Mouse (Mus musculus) forebrain, embryonic 12.5 days (tissue): ENCODE results near the gene Atp12a. TPM values are rescaled to one million over a fixed set of nuclear protein-coding genes. Genes with fewer than 3 reads are reported as not detected.

Experiments used
- ATAC-seq: fragments of 200-750 bp; cut with Nextera tagmentation; 2 replicates; pipeline ENCODE4 v1.8.0; 2017; ENCODE audit warnings: moderate TSS enrichment; ENCODE audit not compliant: low FRiP score
- H3K27ac ChIP-seq: fragments of 300-500 bp; sonication (generic); 2 replicates; pipeline ENCODE4 v1.5.1; 2016; ENCODE audit warnings: mild to moderate bottlenecking
- H3K27me3 ChIP-seq: fragments of 300-500 bp; sonication (generic); 2 replicates; pipeline ENCODE4 v1.6.1; 2016; ENCODE audit warnings: mild to moderate bottlenecking
- H3K36me3 ChIP-seq: fragments of 300-500 bp; sonication (generic); replicated peaks from 2 replicates; pipeline ENCODE4 v1.6.1; 2016; ENCODE audit warnings: mild to moderate bottlenecking
- H3K4me1 ChIP-seq: fragments of 300-500 bp; sonication (generic); 2 replicates; pipeline ENCODE4 v1.6.1; 2016
- H3K4me2 ChIP-seq: fragments of 300-500 bp; sonication (generic); 2 replicates; pipeline ENCODE4 v1.6.1; 2016; ENCODE audit warnings: mild to moderate bottlenecking, moderate library complexity
- H3K4me3 ChIP-seq: fragments of 300-500 bp; sonication (generic); replicated peaks from 2 replicates; pipeline ENCODE4 v1.5.1; 2016; ENCODE audit warnings: mild to moderate bottlenecking
- H3K9ac ChIP-seq: fragments of 300-500 bp; sonication (generic); 2 replicates; pipeline ENCODE4 v1.6.1; 2016; ENCODE audit warnings: mild to moderate bottlenecking
- H3K9me3 ChIP-seq: fragments of 300-500 bp; sonication (generic); 2 replicates; pipeline ENCODE4 v1.6.1; 2016
- WGBS: fragments of 180-500 bp; shearing (Covaris S2); methylation state at CpG from one replicate; pipeline ENCODE4 v1.1.7; 2016; 5-methylcytosine and 5-hydroxymethylcytosine counted together
- polyA plus RNA-seq: library from polyadenylated mRNA; unstranded; fragments of >200 nt; fragmentation: Nextera tagmentation; extraction: Ambion mirVana; gene quantifications from 2 replicates; pipeline ENCODE4 v1.2.1, GENCODE M21; 2016

The Atp12a gene
- polyA plus RNA-seq, 1 experiment from 2014 or later: 0.10 TPM

GRCm38 (mm10) chr14:56390247-56390646 lies 25.4 kb downstream of the Atp12a start:
- Histone ChIP-seq H3K27ac (no peak overlapping the region), H3K4me3 (no peak overlapping the region), H3K4me2 (no peak overlapping the region), H3K9ac (no peak overlapping the region), H3K27me3 (no peaks in the 10 kb centered on the region), H3K9me3 (no peaks in the 10 kb centered on the region), H3K4me1 (peaks cover 10% of the 10 kb centered on the region; the same call in 1 of the 2 replicates), H3K36me3 (no peaks in the 10 kb centered on the region)
- WGBS: 63% methylated on average over 3 of the region's 3 CpGs
- peak; percentile 57; the same call in 1 of the 2 replicates for ATAC-seq

DNA sequence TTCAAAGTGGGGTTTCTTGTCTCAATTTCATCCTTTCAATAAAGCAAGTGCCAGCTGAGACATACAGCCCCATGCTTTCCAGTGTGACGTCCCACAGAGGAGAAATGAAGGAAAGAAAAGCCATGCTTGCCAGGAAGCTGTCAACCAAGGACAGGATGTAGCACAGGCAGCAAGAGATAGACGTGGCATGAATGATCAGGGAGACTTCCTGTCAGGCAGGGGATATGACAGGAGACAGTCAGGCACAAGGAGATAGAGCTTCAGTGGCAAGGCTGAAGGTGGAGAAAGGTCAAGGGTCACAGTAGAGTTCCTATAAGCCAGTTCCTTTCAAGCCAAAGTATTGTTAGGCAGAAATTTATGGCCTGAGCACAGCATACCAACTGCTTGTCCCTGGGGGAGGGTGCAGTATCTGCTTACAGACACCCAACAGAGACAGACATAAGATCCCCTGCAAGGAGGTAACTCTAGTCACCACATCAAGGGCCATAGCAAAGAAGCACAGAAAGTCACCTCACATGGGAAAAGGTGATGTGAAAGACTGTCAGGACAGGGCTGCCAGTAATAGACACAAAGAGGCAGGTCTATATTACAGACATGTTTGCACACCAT lies 28.9 kb downstream of the Atp12a start:
- WGBS: 35% methylated on average over 2 of the region's 2 CpGs
- Histone ChIP-seq H3K9me3 (no peaks in the 10 kb centered on the region), H3K27me3 (no peaks in the 10 kb centered on the region), H3K4me3 (no peak overlapping the region), H3K27ac (no peak overlapping the region), H3K9ac (no peak overlapping the region), H3K4me1 (peaks cover 10% of the 10 kb centered on the region; the same call in 1 of the 2 replicates), H3K36me3 (no peaks in the 10 kb centered on the region), H3K4me2 (no peak overlapping the region)
- ATAC-seq: no peak

DNA sequence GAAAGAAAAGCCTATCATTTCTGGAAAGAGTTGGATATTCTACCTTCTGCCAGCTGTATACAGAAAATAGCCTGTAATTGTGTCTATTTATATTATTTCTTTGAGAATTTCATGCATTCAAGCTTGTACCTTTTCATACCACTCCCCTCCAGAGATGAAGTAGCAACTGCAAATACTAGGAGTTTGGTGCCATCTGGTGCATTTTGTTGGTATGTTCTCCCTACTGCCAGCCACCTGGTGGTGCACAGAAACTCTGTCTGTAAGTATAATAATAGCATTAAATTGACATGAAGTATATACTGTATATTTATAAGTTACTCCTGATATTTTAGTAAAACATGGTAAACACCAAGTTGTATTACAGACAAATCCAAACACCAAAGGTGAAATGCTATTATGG lies 33.1 kb downstream of the Atp12a start:
- Histone ChIP-seq H3K36me3 (no peaks in the 10 kb centered on the region), H3K27ac (no peak overlapping the region), H3K9me3 (no peaks in the 10 kb centered on the region), H3K9ac (no peak overlapping the region), H3K4me1 (peaks cover 4% of the 10 kb centered on the region; the same call in 1 of the 2 replicates), H3K4me2 (no peak overlapping the region), H3K4me3 (no peak overlapping the region), H3K27me3 (no peaks in the 10 kb centered on the region)
- no peak for ATAC-seq

DNA sequence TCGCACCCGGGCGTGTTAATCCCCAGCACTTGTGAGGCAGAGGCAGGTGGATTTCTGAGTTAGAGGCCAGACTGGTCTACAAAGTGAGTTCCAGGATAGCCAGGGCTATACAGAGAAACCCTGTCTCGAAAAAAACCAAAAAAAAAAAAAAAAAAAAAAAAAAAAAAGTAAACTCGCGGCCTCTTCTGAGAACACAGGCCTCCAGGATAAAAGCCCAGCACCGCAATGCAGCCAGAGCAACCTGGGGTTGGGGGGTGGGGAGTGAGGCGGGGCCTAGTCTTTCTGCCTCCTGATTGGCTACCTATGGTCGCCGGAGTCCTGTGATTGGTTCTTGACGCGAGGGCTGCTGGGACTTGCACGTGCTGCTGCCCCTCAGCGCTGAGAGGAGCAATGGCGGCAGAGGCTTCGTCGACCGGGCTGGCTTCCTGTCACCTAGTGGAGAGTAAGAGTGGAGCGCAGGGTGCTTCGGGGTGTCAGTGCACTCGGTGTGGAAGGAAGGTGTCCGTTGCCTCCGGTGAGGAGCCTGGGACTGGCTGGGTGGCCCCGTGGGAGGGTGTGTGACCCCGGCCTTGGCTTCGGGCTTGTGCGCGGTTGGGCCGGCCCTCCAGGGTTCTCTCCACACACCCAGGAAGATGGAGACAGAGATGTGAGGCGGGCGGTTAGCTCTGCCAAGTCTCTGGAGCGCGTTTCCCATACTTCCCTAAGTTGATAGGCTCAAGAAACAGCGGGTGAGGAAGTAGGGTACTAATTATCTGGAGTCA lies 37.6 kb downstream of the Atp12a start, which contains the start of gene Rnf17:
Rnf17 (plus strand) TSS at position 271 of the 761 bp plus-strand sequence.
- no peaks in the 10 kb centered on the region for H3K9me3 ChIP-seq
- H3K4me3 ChIP-seq: no peak within 1 kb of the TSS
- H3K4me1 ChIP-seq: no peaks in the 10 kb centered on the region
- H3K27me3 ChIP-seq: no peaks in the 10 kb centered on the region
- no peak for ATAC-seq
- H3K4me2 ChIP-seq: no peak within 1 kb of the TSS
- no peaks in the 10 kb centered on the region for H3K36me3 ChIP-seq
- WGBS: 70% methylated on average over 34 of the region's 34 CpGs
- no peak within 1 kb of the TSS for H3K27ac ChIP-seq
- H3K9ac ChIP-seq: no peak within 1 kb of the TSS

- Histone ChIP-seq H3K4me2 (no peak overlapping the region), H3K4me1 (no peaks in the 10 kb centered on the region), H3K9me3 (no peaks in the 10 kb centered on the region), H3K27ac (no peak overlapping the region), H3K4me3 (no peak overlapping the region), H3K36me3 (no peaks in the 10 kb centered on the region), H3K9ac (no peak overlapping the region), H3K27me3 (no peaks in the 10 kb centered on the region)
- no peak for ATAC-seq
- WGBS: 96% methylated on average over 2 of the region's 2 CpGs
These were observed 38.2 kb downstream of the Atp12a start for GRCm38 (mm10) chr14:56403072-56403375.

Other genes with a start within 250 kb of the Atp12a start
- gene Gzme, start 244.4 kb upstream of the Atp12a start, polyA plus RNA-seq: not detected in 2 replicates
- gene Gzmd, start 232.5 kb upstream of the Atp12a start, polyA plus RNA-seq: not detected in 2 replicates
- not detected in 2 replicates for gene Gzmg, start 205.5 kb upstream of the Atp12a start, polyA plus RNA-seq
- not detected in 2 replicates for gene Gzmn, start 190.5 kb upstream of the Atp12a start, polyA plus RNA-seq
- gene Gzmf, start 153.7 kb upstream of the Atp12a start, polyA plus RNA-seq: not detected in 2 replicates
- gene Gzmc, start 130.4 kb upstream of the Atp12a start, polyA plus RNA-seq: not detected in 2 replicates
- gene Gzmb, start 102.8 kb upstream of the Atp12a start, polyA plus RNA-seq: not detected in 2 replicates
- gene Rnf17, start 37.5 kb downstream of the Atp12a start, polyA plus RNA-seq: 0.93 and 1.1 TPM in 2 replicates
- 24.1 and 26.8 TPM in 2 replicates for gene Cenpj, start 210.4 kb downstream of the Atp12a start, polyA plus RNA-seq
- gene Parp4, start 210.6 kb downstream of the Atp12a start, polyA plus RNA-seq: 1.00 and 1.2 TPM in 2 replicates